Mouse (Mus musculus) CD4-positive, CD25-positive, alpha-beta regulatory T cell, adult 4 months (primary cell): ENCODE results near the gene Agap1. TPM values are rescaled to one million over a fixed set of nuclear protein-coding genes. Genes with fewer than 3 reads are reported as not detected.
"Not testable (repeated sequence)": the region's sequence is repeated elsewhere in the genome, so short reads cannot be mapped to it uniquely, and the experiment has no call there.

ENCODE experiments used
- ATAC-seq: one replicate; pipeline ENCODE4 v1.8.0; 2017
- polyA plus RNA-seq, 2 experiments: library from polyadenylated mRNA; unstranded; fragments of 100-300 nt; shearing (Covaris generic); gene quantifications; one replicate each; pipeline ENCODE4 v1.2.1; 2017

The Agap1 gene
- polyA plus RNA-seq, 2 experiments from 2014 or later = 0.20 TPM; not detected in 1

GRCm38 (mm10) chr1:89501891-89502290 lies 47.3 kb downstream of the Agap1 start:
- ATAC-seq = not testable (repeated sequence)

GRCm38 (mm10) chr1:89509196-89509595 lies 54.6 kb downstream of the Agap1 start:
- no peak for ATAC-seq

- ATAC-seq = no peak
Measured at GRCm38 (mm10) chr1:89509763-89510340, 55.2 kb downstream of the Agap1 start.

GRCm38 (mm10) chr1:89510731-89511130 lies 56.1 kb downstream of the Agap1 start:
- no peak for ATAC-seq

GRCm38 (mm10) chr1:89513616-89514283 lies 59.1 kb downstream of the Agap1 start:
- ATAC-seq = no peak

GRCm38 (mm10) chr1:89515808-89516560 lies 61.4 kb downstream of the Agap1 start:
- no peak for ATAC-seq

- no peak for ATAC-seq
Measured at GRCm38 (mm10) chr1:89517817-89518216, 63.2 kb downstream of the Agap1 start.

- ATAC-seq = no peak
Measured at GRCm38 (mm10) chr1:89519914-89520643, 65.5 kb downstream of the Agap1 start.

- no peak for ATAC-seq
Measured at GRCm38 (mm10) chr1:89521406-89521805, 66.8 kb downstream of the Agap1 start.

GRCm38 (mm10) chr1:89521935-89522535 lies 67.4 kb downstream of the Agap1 start:
- ATAC-seq = no peak

- ATAC-seq = no peak
Measured at GRCm38 (mm10) chr1:89524369-89524768, 69.8 kb downstream of the Agap1 start.

- ATAC-seq = no peak
Measured at GRCm38 (mm10) chr1:89524998-89525397, 70.4 kb downstream of the Agap1 start.

- no peak for ATAC-seq
Measured at GRCm38 (mm10) chr1:89525825-89526224, 71.2 kb downstream of the Agap1 start.

GRCm38 (mm10) chr1:89528671-89529276 lies 74.2 kb downstream of the Agap1 start:
- ATAC-seq = no peak

- no peak for ATAC-seq
Measured at GRCm38 (mm10) chr1:89533702-89534101, 79.1 kb downstream of the Agap1 start.

- ATAC-seq = no peak
Measured at GRCm38 (mm10) chr1:89535206-89535605, 80.6 kb downstream of the Agap1 start.

- no peak for ATAC-seq
Measured at GRCm38 (mm10) chr1:89538163-89538946, 83.7 kb downstream of the Agap1 start.

- ATAC-seq = no peak
Measured at GRCm38 (mm10) chr1:89539127-89539526, 84.5 kb downstream of the Agap1 start.

- no peak for ATAC-seq
Measured at GRCm38 (mm10) chr1:89541151-89541550, 86.5 kb downstream of the Agap1 start.

GRCm38 (mm10) chr1:89542464-89542863 lies 87.9 kb downstream of the Agap1 start:
- ATAC-seq = no peak

GRCm38 (mm10) chr1:89543312-89543711 lies 88.7 kb downstream of the Agap1 start:
- no peak for ATAC-seq
